In the genomic region with DNA sequence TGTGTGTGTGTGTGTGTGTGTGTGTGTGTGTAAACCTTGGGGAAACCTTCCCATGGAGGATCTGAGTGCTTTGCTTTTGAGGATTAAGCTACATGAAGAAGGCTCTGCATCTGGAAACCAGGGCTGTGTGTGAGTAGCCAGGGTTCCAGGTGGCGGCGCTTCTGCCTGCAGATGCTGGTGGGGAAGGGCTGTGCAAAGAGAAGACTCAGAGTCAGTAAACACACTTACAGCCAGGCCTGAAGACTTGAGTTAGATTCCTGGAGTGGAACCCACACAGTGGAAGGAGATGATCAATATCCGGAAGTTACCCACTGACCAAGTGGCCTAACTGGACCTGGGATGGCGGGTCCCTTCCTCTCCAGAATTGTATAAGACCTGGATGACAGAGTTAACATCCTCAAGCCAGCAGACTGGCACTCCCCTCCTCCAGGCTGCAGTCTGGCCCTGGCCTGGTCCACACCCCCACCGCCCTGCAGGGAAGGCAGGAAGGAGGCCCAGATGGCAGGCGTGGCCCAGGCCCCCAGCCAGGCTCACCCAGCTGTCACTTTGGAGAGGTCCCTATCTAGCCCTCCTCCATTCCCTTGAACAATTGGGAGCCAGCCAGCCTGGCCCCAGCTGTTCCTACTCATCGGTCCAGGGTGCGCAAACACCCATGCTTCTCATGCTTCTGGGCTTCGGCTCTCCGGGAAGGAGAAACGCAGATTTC, we compare ENCODE assay signal across 8 mouse cellular contexts. TPM values are rescaled to one million over a fixed set of nuclear protein-coding genes. Genes with fewer than 3 reads are reported as not detected.
DNase-seq lines count a peak whose midpoint lies in the region; ATAC-seq and TF ChIP-seq lines count a peak whose summit lies in the region.

No protein-coding gene starts in this region.

- H3K4me1 ChIP-seq in lung, embryonic 14.5 days (ENCODE audit: insufficient read depth), result peaks cover 7% of the 10 kb centered on the region; the same call in 1 of the 2 replicates

- peak overlapping the region; percentile 91 for H3K27ac ChIP-seq in layer of hippocampus, adult 2 months
- H3K27ac ChIP-seq in lung, embryonic 14.5 days (ENCODE audit: low read depth), result peak overlapping the region; percentile 52

- DNase-seq in urinary bladder, postnatal 14 days (ENCODE audit: low spot score), result peak; percentile 69
- no peak for DNase-seq in urinary bladder, adult 2 months (ENCODE audit: low spot score)
- peak; percentile 65 to 72 for DNase-seq in frontal cortex, postnatal 14 days (ENCODE audit: low spot score in 2 of 2)
- DNase-seq in heart, postnatal 4 days, result peak; percentile 94
- peak; percentile 90 to 91 for DNase-seq in layer of hippocampus, adult 2 months (ENCODE audit: low spot score in 2 of 2)
- peak; percentile 92 for DNase-seq in lung, embryonic 14.5 days
- peak; percentile 65 for DNase-seq in ovary, postnatal 36 days (ENCODE audit: low spot score)

- no peak for TF ChIP-seq CTCF in layer of hippocampus, adult 2 months (conservative IDR thresholded peaks at IDR 0.05)
- no peak for TF ChIP-seq CTCF in lung, embryonic 14.5 days (IDR thresholded peaks at IDR 0.05; ENCODE audit: low read depth)

- no peak overlapping the region for H3K4me2 ChIP-seq in lung, embryonic 14.5 days

- H3K36me3 ChIP-seq in lung, embryonic 14.5 days (ENCODE audit: insufficient read depth), result no peaks in the 10 kb centered on the region

- H3K9ac ChIP-seq in lung, embryonic 14.5 days, result no peak overlapping the region

- ATAC-seq in lung, embryonic 14.5 days (ENCODE audit: insufficient read depth), result peak; percentile 93
- no peak for ATAC-seq in megakaryocyte, adult 5-6 weeks (ENCODE audit: poor library complexity, severe bottlenecking)

- no peak overlapping the region for H3K4me3 ChIP-seq in layer of hippocampus, adult 2 months
- H3K4me3 ChIP-seq in lung, embryonic 14.5 days (ENCODE audit: low read depth, low read length), result no peak overlapping the region

- no peaks in the 10 kb centered on the region for H3K27me3 ChIP-seq in lung, embryonic 14.5 days (ENCODE audit: insufficient read depth, low read length)

- H3K9me3 ChIP-seq in lung, embryonic 14.5 days (ENCODE audit: low read depth, low read length), result no peaks in the 10 kb centered on the region

- WGBS in lung, embryonic 14.5 days, result 19% methylated on average over 11 of the region's 11 CpGs

RNA-seq across cellular contexts. Expression of a gene that starts 59.9 kb away (rescaled TPM):
- polyA plus RNA-seq in urinary bladder, adult 2 months (2012; rRNA removed), result 4.9 and 7.9 TPM in 2 replicates
- total RNA-seq in heart, postnatal 4 days (2021), result 10 to 100 TPM; 16.2 to 16.9 TPM
- 100 to 1,000 TPM; 226 to 243 TPM for total RNA-seq in layer of hippocampus, adult 2 months (2021)
- 22.2 and 26.2 TPM in 2 replicates for polyA plus RNA-seq in lung, embryonic 14.5 days (2014; fragmentation: Nextera tagmentation; extraction: Ambion mirVana)
- total RNA-seq in megakaryocyte, adult 5-6 weeks (2015), result 0.11 and 0.18 TPM in 2 replicates
- 0.22 TPM in 1 of 2 replicates, not detected in the other for total RNA-seq in megakaryocyte, adult 5-6 weeks (2017)

Comparison
In these comparisons a context has a peak if more than half of its experiments do, and no peak if none do; other contexts are left out.
1. RNA of a gene that starts 59.9 kb away (total RNA-seq): 226 to 243 TPM in layer of hippocampus, adult 2 months and 16.2 to 16.9 TPM in heart, postnatal 4 days; 0.11 to 0.22 TPM in megakaryocyte, adult 5-6 weeks; every median in the first group is over 10 times any median in the second.